Mouse (Mus musculus) midbrain, embryonic 14.5 days (tissue): ENCODE measurements around the gene 1700029P11Rik. TPM values are rescaled to one million over a fixed set of nuclear protein-coding genes. Genes with fewer than 3 reads are reported as not detected.

Source experiments
- ATAC-seq: fragments of 200-750 bp; cut with Nextera tagmentation; 2 replicates; pipeline ENCODE4 v1.8.0; 2017; ENCODE audit warnings: moderate number of reproducible peaks, moderate library complexity; ENCODE audit not compliant: low FRiP score, low TSS enrichment
- DNase-seq: peaks from one replicate; pipeline ENCODE4 v3.0.0-alpha.2; 2015
- H3K27ac ChIP-seq: fragments of 300-500 bp; sonication (generic); replicated peaks from 2 replicates; pipeline ENCODE4 v1.5.1; 2014; ENCODE audit warnings: mild to moderate bottlenecking, low read depth, low read length, moderate library complexity
- H3K27me3 ChIP-seq: fragments of 300-500 bp; sonication (generic); 2 replicates; pipeline ENCODE4 v1.6.1; 2014; ENCODE audit warnings: low read length, control low read depth, mixed read lengths; ENCODE audit not compliant: control insufficient read depth, insufficient read depth
- H3K36me3 ChIP-seq: fragments of 300-500 bp; sonication (generic); 2 replicates; pipeline ENCODE4 v1.6.1; 2014; ENCODE audit warnings: low read length, control low read depth; ENCODE audit not compliant: control insufficient read depth, insufficient read depth
- H3K4me1 ChIP-seq: fragments of 300-500 bp; sonication (generic); 2 replicates; pipeline ENCODE4 v1.6.1; 2014; ENCODE audit warnings: mild to moderate bottlenecking, antibody characterized with exemption, low read length, control low read depth; ENCODE audit not compliant: control insufficient read depth, insufficient read depth
- H3K4me2 ChIP-seq: fragments of 300-500 bp; sonication (generic); 2 replicates; pipeline ENCODE4 v1.6.1; 2014; ENCODE audit warnings: mild to moderate bottlenecking, low read length, moderate library complexity
- H3K4me3 ChIP-seq: fragments of 300-500 bp; sonication (generic); replicated peaks from 2 replicates; pipeline ENCODE4 v1.5.1; 2014; ENCODE audit warnings: low read depth, low read length
- H3K9ac ChIP-seq: fragments of 300-500 bp; sonication (generic); replicated peaks from 2 replicates; pipeline ENCODE4 v1.6.1; 2014; ENCODE audit warnings: mild to moderate bottlenecking, low read length, moderate library complexity
- H3K9me3 ChIP-seq: fragments of 300-500 bp; sonication (generic); 2 replicates; pipeline ENCODE4 v1.6.1; 2016; ENCODE audit warnings: low read length, control low read depth, mixed read lengths; ENCODE audit not compliant: control insufficient read depth
- WGBS: fragments of 180-500 bp; shearing (Covaris S2); extraction: QIAGEN DNeasy Blood & Tissue Kit; methylation state at CpG from one replicate; pipeline ENCODE4 v1.1.7; 2014; 5-methylcytosine and 5-hydroxymethylcytosine counted together
- polyA plus RNA-seq: library from polyadenylated mRNA; unstranded; fragments of >200 nt; fragmentation: Nextera tagmentation; extraction: Ambion mirVana; gene quantifications from 2 replicates; pipeline ENCODE4 v1.2.1, GENCODE M21; 2014

1700029P11Rik gene
- polyA plus RNA-seq, 1 experiment from 2014 or later: not detected

GRCm38 (mm10) chr15:82015392-82016100 lies 35.2 kb downstream of the 1700029P11Rik start:
- ATAC-seq (no peak; the same call in none of the 2 replicates), DNase-seq (peak; percentile 53)
- Histone ChIP-seq H3K36me3 (peaks cover 12% of the 10 kb centered on the region; the same call in 1 of the 2 replicates), H3K27ac (peak overlapping the region; percentile 72), H3K4me1 (peaks cover 17% of the 10 kb centered on the region), H3K4me3 (peak overlapping the region; percentile 67), H3K27me3 (no peaks in the 10 kb centered on the region), H3K9ac (peak overlapping the region; percentile 66), H3K9me3 (no peaks in the 10 kb centered on the region), H3K4me2 (peak overlapping the region; percentile 78)
- WGBS: under 1% methylated on average over 39 of the region's 39 CpGs

- H3K4me3 ChIP-seq: peak overlapping the region; percentile 67
- H3K4me1 ChIP-seq: peaks cover 17% of the 10 kb centered on the region
- no peaks in the 10 kb centered on the region for H3K9me3 ChIP-seq
- H3K36me3 ChIP-seq: peaks cover 12% of the 10 kb centered on the region; the same call in 1 of the 2 replicates
- peak; percentile 98 for ATAC-seq
- peak overlapping the region; percentile 66 for H3K9ac ChIP-seq
- no peaks in the 10 kb centered on the region for H3K27me3 ChIP-seq
- WGBS: under 1% methylated on average over 53 of the region's 53 CpGs
- H3K27ac ChIP-seq: peak overlapping the region; percentile 78
- peak overlapping the region; percentile 88 for H3K4me2 ChIP-seq
- peak; percentile 99 for DNase-seq
Observed at GRCm38 (mm10) chr15:82016101-82016808, 35.9 kb downstream of the 1700029P11Rik start.

DNA sequence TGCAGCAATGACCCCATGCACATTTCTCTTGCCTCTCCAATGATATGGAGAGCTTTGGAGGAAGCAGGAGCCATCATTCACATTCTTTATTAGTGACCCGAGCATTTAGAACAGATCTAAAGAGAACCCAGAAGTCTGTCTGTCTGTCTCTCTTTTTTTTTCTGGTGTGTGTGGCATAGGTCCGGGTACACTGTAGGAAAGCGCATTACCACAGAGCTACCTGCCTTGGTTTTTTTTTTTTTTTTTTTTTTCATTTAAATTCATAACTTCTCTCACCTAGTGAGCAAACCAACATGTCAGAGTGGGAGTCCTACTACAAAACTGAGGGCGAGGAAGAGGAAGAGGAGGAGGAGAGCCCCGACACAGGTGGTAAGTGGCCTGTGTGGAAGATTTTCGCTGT lies 36.5 kb downstream of the 1700029P11Rik start:
- H3K27me3 ChIP-seq: no peaks in the 10 kb centered on the region
- H3K9me3 ChIP-seq: no peaks in the 10 kb centered on the region
- H3K36me3 ChIP-seq: peaks cover 13% of the 10 kb centered on the region; the same call in 1 of the 2 replicates
- 26% methylated on average over 6 of the region's 6 CpGs for WGBS
- H3K4me1 ChIP-seq: peaks cover 17% of the 10 kb centered on the region
- peak overlapping the region; percentile 78 for H3K27ac ChIP-seq
- peak overlapping the region; percentile 66 for H3K9ac ChIP-seq
- peak overlapping the region; percentile 67 for H3K4me3 ChIP-seq
- peak overlapping the region; percentile 88 for H3K4me2 ChIP-seq
- ATAC-seq (no peak), DNase-seq (no peak)

DNA sequence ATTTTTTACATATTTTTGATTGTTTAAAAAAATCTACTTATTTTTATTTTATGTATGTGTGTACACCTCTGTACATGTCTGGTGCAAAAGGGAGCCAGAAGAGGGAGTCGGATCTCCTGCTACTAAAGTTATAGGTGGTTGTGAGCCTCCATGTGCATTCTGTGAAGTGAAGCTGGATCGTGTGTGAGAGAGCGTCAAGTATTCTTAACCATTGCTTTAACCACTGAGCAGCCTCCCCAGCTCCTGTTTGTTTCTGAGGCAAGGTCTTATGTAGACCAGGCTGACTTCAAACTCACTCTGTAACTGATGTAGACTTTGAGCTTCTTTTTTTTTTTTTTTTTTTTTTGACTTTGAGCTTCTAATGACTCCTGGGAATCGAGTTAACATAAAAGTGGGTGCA lies 37.1 kb downstream of the 1700029P11Rik start:
- no peaks in the 10 kb centered on the region for H3K9me3 ChIP-seq
- H3K27me3 ChIP-seq: no peaks in the 10 kb centered on the region
- peaks cover 17% of the 10 kb centered on the region for H3K36me3 ChIP-seq
- H3K4me1 ChIP-seq: peaks cover 17% of the 10 kb centered on the region
- H3K27ac ChIP-seq: no peak overlapping the region
- ATAC-seq (no peak), DNase-seq (no peak)
- no peak overlapping the region for H3K4me3 ChIP-seq
- 80% methylated on average over 4 of the region's 4 CpGs for WGBS
- no peak overlapping the region for H3K4me2 ChIP-seq
- no peak overlapping the region for H3K9ac ChIP-seq

GRCm38 (mm10) chr15:82019288-82019687 lies 38.9 kb downstream of the 1700029P11Rik start:
- H3K9ac ChIP-seq: no peak overlapping the region
- WGBS: 76% methylated on average over 3 of the region's 3 CpGs
- ATAC-seq (no peak), DNase-seq (no peak)
- H3K36me3 ChIP-seq: peaks cover 35% of the 10 kb centered on the region
- no peak overlapping the region for H3K4me2 ChIP-seq
- no peaks in the 10 kb centered on the region for H3K9me3 ChIP-seq
- no peak overlapping the region for H3K4me3 ChIP-seq
- no peak overlapping the region for H3K27ac ChIP-seq
- H3K4me1 ChIP-seq: peaks cover 17% of the 10 kb centered on the region
- no peaks in the 10 kb centered on the region for H3K27me3 ChIP-seq

DNA sequence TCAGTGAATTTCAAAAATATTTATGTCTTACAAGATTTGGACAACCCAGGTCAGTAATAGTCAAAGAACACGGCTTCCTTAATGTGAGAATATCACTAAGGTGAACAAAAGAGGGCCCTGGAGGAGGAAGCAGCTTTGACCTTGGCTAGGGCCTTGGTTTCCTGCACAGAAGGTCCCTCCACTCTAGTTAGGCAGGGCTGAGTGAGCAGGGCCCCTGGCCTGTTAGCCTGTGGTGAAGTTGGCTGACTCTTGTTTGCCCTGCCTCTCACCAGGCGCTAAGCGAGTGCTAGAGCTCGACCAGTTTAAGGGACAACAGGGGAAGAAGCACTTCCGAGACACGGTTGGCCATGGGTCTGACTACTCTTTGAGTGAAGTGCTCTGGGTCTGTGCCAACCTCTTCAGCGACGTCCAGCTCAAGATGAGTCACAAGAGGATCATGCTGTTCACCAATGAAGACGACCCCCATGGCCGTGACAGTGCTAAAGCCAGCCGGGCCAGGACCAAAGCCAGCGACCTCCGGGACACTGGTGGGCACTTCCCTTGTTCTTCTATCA lies 42.3 kb downstream of the 1700029P11Rik start:
- WGBS: 91% methylated on average over 13 of the region's 13 CpGs
- DNase-seq: no peak
- no peak overlapping the region for H3K4me3 ChIP-seq
- no peaks in the 10 kb centered on the region for H3K27me3 ChIP-seq
- peaks cover 66% of the 10 kb centered on the region for H3K36me3 ChIP-seq
- no peak overlapping the region for H3K27ac ChIP-seq
- no peak overlapping the region for H3K9ac ChIP-seq
- no peak overlapping the region for H3K4me2 ChIP-seq
- H3K9me3 ChIP-seq: no peaks in the 10 kb centered on the region
- no peak for ATAC-seq
- no peaks in the 10 kb centered on the region for H3K4me1 ChIP-seq

DNA sequence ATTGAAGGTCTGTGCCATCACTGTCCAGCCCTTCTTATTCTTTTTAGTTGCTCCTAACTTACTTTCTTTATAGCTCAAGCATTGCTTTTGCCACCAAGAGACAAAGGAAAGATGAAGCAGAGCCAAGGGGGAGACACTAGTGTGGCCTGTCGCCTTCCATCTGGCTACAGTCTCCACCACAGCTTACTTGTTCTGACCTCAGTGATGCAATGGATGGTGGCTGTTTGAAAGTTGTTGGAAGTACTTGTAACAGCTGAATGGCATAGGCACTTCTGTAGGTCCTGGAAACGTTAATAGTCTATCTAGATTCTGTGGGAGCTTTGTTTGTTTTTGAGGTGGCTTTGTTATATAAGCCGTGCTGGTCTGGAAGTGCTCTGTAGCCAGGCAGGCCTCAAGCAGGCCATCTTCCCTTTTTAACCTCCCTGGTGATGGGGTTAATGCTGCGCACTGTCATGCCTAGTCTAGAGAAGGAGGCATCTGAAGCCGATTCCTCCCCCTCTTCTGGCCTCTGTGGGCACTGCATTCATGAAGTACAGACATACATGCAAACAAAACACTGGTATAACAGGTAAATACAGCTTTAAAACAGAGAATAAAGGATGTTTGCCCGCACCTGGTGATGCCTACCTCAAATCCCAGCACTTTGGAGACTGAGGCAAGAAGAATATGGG lies 43.8 kb downstream of the 1700029P11Rik start:
- Histone ChIP-seq H3K4me1 (no peaks in the 10 kb centered on the region), H3K27me3 (no peaks in the 10 kb centered on the region), H3K9me3 (no peaks in the 10 kb centered on the region), H3K4me2 (no peak overlapping the region), H3K9ac (no peak overlapping the region), H3K4me3 (no peak overlapping the region), H3K36me3 (peaks cover 76% of the 10 kb centered on the region), H3K27ac (no peak overlapping the region)
- ATAC-seq: no peak
- WGBS: 96% methylated on average over 6 of the region's 6 CpGs
- DNase-seq: no peak

DNA sequence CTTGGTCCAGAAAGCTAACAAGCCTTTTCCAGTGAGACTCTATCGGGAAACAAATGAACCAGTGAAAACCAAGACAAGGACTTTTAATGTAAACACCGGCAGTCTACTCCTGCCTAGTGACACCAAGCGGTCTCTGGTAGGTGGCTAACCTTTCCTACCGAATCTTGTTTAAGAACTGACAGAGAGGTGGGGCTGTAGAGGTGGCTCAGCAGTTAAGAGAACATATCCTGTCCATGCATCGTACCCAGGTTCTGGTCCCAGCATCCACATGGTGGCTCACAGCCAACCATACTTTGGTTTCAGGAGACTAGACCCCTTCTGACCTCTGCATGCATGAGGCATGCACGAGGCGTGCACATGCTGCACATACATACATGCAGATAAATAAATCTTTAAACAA lies 46.9 kb downstream of the 1700029P11Rik start:
- WGBS: 97% methylated on average over 7 of the region's 7 CpGs
- H3K4me3 ChIP-seq: no peak overlapping the region
- no peaks in the 10 kb centered on the region for H3K27me3 ChIP-seq
- H3K4me2 ChIP-seq: no peak overlapping the region
- DNase-seq (no peak), ATAC-seq (no peak)
- H3K9ac ChIP-seq: no peak overlapping the region
- H3K4me1 ChIP-seq: no peaks in the 10 kb centered on the region
- no peak overlapping the region for H3K27ac ChIP-seq
- H3K36me3 ChIP-seq: peaks cover 92% of the 10 kb centered on the region
- no peaks in the 10 kb centered on the region for H3K9me3 ChIP-seq
